ENCODE assay signal across 15 mouse cellular contexts in the genomic region with DNA sequence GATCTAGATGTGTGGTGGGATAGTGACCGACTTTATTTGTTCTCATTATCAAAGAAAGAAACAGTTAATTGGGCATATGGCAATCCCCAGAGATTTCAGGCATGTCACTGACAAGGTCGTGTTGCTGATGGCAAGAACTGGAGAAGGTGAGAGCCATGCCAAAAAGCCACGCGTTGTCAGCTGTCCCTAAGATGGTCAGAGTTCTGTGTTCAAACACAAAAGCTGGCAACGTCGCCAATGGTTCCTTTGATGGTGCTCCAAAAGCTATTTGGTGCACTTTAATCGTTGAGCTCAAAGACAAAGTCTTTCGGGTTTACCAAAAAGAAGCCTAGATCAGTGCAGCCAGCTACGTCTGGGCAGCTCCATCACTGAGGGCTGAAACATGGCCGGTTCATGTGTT.
"Had no signal": no experiment of that assay in that cellular context is flagged by ENCODE, and none has a peak within 500 bp of the region (broad histone marks: within the 10 kb centered on the region; RNA-seq: fewer than 3 reads in every experiment).

No protein-coding gene starts in this region.

- H3K4me3 ChIP-seq: limb, embryonic 13.5 days; liver, embryonic 12.5 days; midbrain, embryonic 10.5 days; midbrain, embryonic 15.5 days; neural tube, embryonic 13.5 days; stomach, embryonic 15.5 days had no signal

- DNase-seq: kidney, adult 8-10 months; layer of hippocampus, adult 9-11 months; layer of hippocampus, postnatal 36 days; retina, postnatal 1 day; right cerebral cortex, postnatal 14 days; thymus, adult 2 months; thymus, postnatal 25 days had no signal

- H3K4me2 ChIP-seq: limb, embryonic 13.5 days; liver, embryonic 12.5 days; midbrain, embryonic 15.5 days; neural tube, embryonic 13.5 days; stomach, embryonic 15.5 days had no signal

- ATAC-seq: intestine, embryonic 16.5 days; liver, embryonic 12.5 days; midbrain, embryonic 15.5 days had no signal

- H3K4me1 ChIP-seq: limb, embryonic 13.5 days; liver, embryonic 12.5 days; midbrain, embryonic 10.5 days; midbrain, embryonic 15.5 days; neural tube, embryonic 13.5 days had no signal

- H3K9ac ChIP-seq: limb, embryonic 13.5 days; liver, embryonic 12.5 days; midbrain, embryonic 15.5 days; neural tube, embryonic 13.5 days; stomach, embryonic 15.5 days had no signal

- H3K27me3 ChIP-seq: limb, embryonic 13.5 days; liver, embryonic 12.5 days; midbrain, embryonic 15.5 days; neural tube, embryonic 13.5 days; stomach, embryonic 15.5 days had no signal

- H3K36me3 ChIP-seq: limb, embryonic 13.5 days; liver, embryonic 12.5 days; midbrain, embryonic 10.5 days; midbrain, embryonic 15.5 days; neural tube, embryonic 13.5 days; stomach, embryonic 15.5 days had no signal

- H3K9me3 ChIP-seq: limb, embryonic 13.5 days; liver, embryonic 12.5 days; midbrain, embryonic 10.5 days; midbrain, embryonic 15.5 days; neural tube, embryonic 13.5 days; stomach, embryonic 15.5 days had no signal

- H3K27ac ChIP-seq: kidney, postnatal 0 days; limb, embryonic 13.5 days; liver, embryonic 12.5 days; midbrain, embryonic 10.5 days; midbrain, embryonic 15.5 days; neural tube, embryonic 13.5 days; stomach, embryonic 15.5 days had no signal
